Mouse (Mus musculus): Measurements from ENCODE around the gene Kdf1.

DNA sequence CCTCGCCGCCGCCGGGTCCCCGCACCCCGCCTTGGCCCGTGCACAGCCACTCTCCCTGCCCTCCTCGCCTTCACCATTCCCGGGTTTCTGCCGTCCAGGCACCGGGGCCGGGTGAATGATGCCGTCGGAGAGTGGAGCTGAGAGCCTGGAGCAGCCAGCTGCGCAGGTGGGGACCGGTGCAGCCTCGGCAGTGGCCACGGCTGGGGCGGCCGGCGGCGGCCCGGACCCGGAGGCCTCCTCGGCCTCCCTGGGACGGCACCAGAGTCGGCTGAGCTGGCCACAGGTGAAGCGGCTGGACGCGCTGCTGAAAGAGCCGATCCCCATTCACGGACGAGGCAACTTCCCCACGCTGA, 38.6 kb upstream of the Kdf1 start:
- TF ChIP-seq POLR2AphosphoS2 (IDR thresholded peaks at IDR 0.05; ENCODE audit: insufficient read length, low read depth) (no peak), POLR2A (IDR thresholded peaks at IDR 0.05; ENCODE audit: insufficient read length, low read depth) (no peak), TCF12 (IDR thresholded peaks at IDR 0.05; ENCODE audit: insufficient read depth, poor library complexity, severe bottlenecking) (no peak), USF1 (IDR thresholded peaks at IDR 0.05; ENCODE audit: low read depth) (no peak), MYOD1 (IDR thresholded peaks at IDR 0.05; ENCODE audit: control insufficient read depth in 1 of 3, insufficient read length in 2 of 3, low read depth in 2 of 3) (no peak)
